Mouse (Mus musculus) spleen, adult 10 weeks (tissue): ENCODE data around the gene Nup160. TPM values are rescaled to one million over a fixed set of nuclear protein-coding genes. Genes with fewer than 3 reads are reported as not detected.

ENCODE experiments used
- polyA plus RNA-seq: library from polyadenylated mRNA; stranded (reverse); fragments of 350-450 nt; fragmentation: Illumina TruSeq; extraction: RNeasy Lipid Tissue Mini Kit (QIAGEN cat#74804); gene quantifications from one replicate; pipeline ENCODE4 v1.2.3, GENCODE M21; 2015; ENCODE audit warnings: low replicate concordance; ENCODE audit not compliant: insufficient read depth

Gene Nup160
- polyA plus RNA-seq: 71.5 TPM

DNA sequence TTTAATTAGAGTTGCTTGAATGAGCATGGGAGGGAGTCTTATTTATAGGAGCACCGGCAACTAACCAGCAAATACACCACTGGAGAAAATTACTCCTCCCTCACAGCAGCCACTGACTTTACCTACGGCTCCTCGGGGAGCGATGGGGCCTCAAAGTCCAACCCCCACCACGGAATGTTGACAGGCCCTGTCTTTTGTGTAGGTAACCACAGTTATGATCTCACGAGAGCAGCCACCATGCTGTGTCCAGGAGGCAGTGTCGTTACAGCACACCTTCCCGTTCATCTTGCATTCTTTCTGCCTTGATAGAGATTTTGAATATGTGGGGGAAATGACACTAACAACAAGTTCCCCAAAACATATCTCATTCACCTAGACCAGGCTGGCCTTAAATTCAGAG lies at the start of gene Nup160:
TSS of gene Nup160 (plus strand) at position 209 of the 400 bp plus-strand sequence.

DNA sequence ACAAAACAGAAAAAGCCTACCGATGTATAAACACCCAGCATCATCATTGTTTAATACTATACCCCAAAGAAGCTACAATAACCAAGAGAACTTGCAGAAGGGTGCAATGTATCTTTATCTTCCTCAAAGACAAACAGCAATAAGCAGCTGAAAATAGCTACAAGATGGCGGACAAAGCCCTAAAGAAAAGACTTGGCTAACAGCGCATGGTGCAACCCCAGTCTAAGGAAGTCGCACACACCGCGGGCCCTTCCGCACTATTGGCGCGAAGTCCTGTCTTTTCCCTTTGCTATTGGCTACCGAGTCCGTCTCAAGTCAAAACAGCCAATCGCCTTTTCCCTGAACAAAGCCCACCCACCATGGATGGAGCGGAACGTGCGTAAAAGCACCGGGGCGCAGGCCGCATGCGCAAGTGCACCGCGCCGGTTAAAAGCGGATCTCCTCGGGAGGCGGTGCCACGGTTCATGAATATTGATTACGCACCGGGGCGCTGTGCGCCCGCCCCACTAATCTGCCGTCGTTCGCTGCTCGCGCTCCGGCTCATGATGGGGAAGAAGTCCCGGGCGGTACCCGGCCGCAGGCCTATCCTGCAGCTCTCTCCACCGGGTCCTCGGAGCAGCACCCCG lies 68.2 kb downstream of the Nup160 start, which contains the start of gene Fnbp4:
TSS of gene Fnbp4 (plus strand) at position 318 of the 626 bp plus-strand sequence.

DNA sequence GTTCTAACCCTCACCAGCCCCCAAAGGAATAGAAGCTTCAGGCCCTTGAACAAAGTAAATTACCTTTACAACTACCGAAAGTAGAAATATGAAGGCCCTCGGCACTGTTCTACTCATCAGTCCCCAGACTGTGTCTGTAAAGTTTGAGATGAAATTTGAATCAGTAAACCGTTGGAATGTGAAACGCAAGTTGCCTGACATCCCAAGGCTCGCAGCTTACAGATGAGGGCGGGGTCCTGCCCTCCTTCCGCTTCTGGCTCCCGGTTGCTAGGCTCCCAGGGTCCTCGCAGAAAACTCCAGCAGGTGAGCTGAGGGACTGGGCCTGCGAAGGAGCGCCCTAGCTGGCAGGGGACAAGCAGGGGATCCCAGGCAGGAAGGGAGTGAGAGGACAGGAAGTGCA lies 105.4 kb downstream of the Nup160 start, which contains the start of gene Agbl2:
TSS of gene Agbl2 (plus strand) at position 270 of the 400 bp plus-strand sequence.

Other genes starting within 250 kb of the Nup160 start
- 96.6 TPM for gene Ptprj, start 96.6 kb upstream of the Nup160 start, polyA plus RNA-seq
- 282 TPM for gene Fnbp4, start 68.2 kb downstream of the Nup160 start, polyA plus RNA-seq
- 0.35 TPM for gene Agbl2, start 105.5 kb downstream of the Nup160 start, polyA plus RNA-seq
- 136 TPM for gene Mtch2, start 169.9 kb downstream of the Nup160 start, polyA plus RNA-seq
- not detected for gene C1qtnf4, start 208.6 kb downstream of the Nup160 start, polyA plus RNA-seq
- gene Kbtbd4, start 227.5 kb downstream of the Nup160 start, polyA plus RNA-seq: 22.2 TPM
- gene Ndufs3, start 227.6 kb downstream of the Nup160 start, polyA plus RNA-seq: 150 TPM